In the genomic region with DNA sequence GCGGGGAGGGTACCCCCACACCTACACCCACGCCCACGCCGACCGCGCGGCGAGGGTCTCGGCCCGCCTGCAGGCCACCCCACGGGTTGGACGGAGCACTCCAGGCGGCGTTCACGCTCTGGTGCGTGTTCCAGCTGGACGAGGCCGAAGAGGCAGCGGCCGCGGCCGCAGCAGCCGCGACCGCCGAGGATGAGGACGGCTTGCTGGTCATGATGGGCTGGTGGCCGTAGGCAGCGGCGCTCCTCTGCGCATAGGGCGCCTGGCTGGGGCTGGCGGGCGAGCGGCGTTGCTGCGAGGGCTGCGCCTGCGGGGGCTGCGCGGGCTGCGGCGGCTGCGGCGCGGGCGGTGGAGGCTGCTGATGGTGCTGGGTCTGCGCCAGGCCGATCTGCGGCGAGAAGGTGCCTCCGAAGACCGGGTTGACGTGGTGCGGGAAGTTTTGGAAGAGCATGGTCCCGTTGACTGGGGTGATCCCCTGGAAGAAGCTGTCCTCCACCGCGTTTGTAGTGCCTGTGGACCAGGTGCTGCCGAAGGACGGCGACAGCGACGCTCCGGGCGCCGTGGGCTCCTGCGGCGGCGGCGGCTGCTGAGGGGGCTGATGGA, we compare ENCODE assay signal across 8 mouse cellular contexts. TPM values are rescaled to one million over a fixed set of nuclear protein-coding genes. Genes with fewer than 3 reads are reported as not detected.
A peak's percentile ranks its signal among the peaks of the same experiment; 100 is the strongest.
DNase-seq lines count a peak whose midpoint lies in the region; ATAC-seq and TF ChIP-seq lines count a peak whose summit lies in the region.

No protein-coding gene starts in this region.

- peak overlapping the region; percentile 67 for H3K4me3 ChIP-seq in intestine, postnatal 0 days (ENCODE audit: low read depth, low read length)
- peak overlapping the region; percentile 62 for H3K4me3 ChIP-seq in midbrain, embryonic 15.5 days

- peak overlapping the region; percentile 60 for H3K9ac ChIP-seq in intestine, postnatal 0 days (ENCODE audit: low read depth, low read length)
- peak overlapping the region; percentile 79 for H3K9ac ChIP-seq in midbrain, embryonic 15.5 days

- no peaks in the 10 kb centered on the region for H3K9me3 ChIP-seq in intestine, postnatal 0 days (ENCODE audit: control insufficient read depth)
- H3K9me3 ChIP-seq in midbrain, embryonic 15.5 days = no peaks in the 10 kb centered on the region

- H3K36me3 ChIP-seq in intestine, postnatal 0 days (ENCODE audit: control insufficient read depth, insufficient read depth) = no peaks in the 10 kb centered on the region
- no peaks in the 10 kb centered on the region for H3K36me3 ChIP-seq in midbrain, embryonic 15.5 days (replicated peaks)

- WGBS in intestine, postnatal 0 days = under 1% methylated on average over 70 of the region's 70 CpGs
- under 1% methylated on average over 67 of the region's 70 CpGs for WGBS in midbrain, embryonic 15.5 days

- peak; percentile 25; the same call in 1 of the 2 replicates for ATAC-seq in intestine, postnatal 0 days
- peak; percentile 64 for ATAC-seq in midbrain, embryonic 15.5 days (replicated peaks)

- peak overlapping the region; percentile 100 for H3K4me2 ChIP-seq in intestine, postnatal 0 days (replicated peaks; ENCODE audit: low read depth)
- H3K4me2 ChIP-seq in midbrain, embryonic 15.5 days = peak overlapping the region; percentile 87

- peak; percentile 37 to 61 for DNase-seq in left cerebral cortex, adult 18-20 months (ENCODE audit: low spot score in 2 of 2)
- DNase-seq in left cerebral cortex, adult 11 months (ENCODE audit: low spot score) = no peak
- peak; percentile 74 to 76 for DNase-seq in cerebellum, postnatal 36 days
- DNase-seq in gastrocnemius, postnatal 10 days = peak; percentile 71
- DNase-seq in liver = peak; percentile 37
- peak; percentile 27 to 76 for DNase-seq in spleen, postnatal 4 days (ENCODE audit: low spot score in 2 of 2)

- H3K27ac ChIP-seq in intestine, postnatal 0 days (ENCODE audit: low read depth, low read length) = peak overlapping the region; percentile 78; the same call in 1 of the 2 replicates
- H3K27ac ChIP-seq in midbrain, embryonic 15.5 days = peak overlapping the region; percentile 94

- H3K4me1 ChIP-seq in intestine, postnatal 0 days (replicated peaks; ENCODE audit: control insufficient read depth, insufficient read depth, low read length) = no peaks in the 10 kb centered on the region
- H3K4me1 ChIP-seq in midbrain, embryonic 15.5 days = peaks cover 45% of the 10 kb centered on the region

- TF ChIP-seq CTCF in intestine, postnatal 0 days (IDR thresholded peaks at IDR 0.05; ENCODE audit: low read depth) = no peak

- H3K27me3 ChIP-seq in intestine, postnatal 0 days (replicated peaks; ENCODE audit: control insufficient read depth, insufficient read depth, low read length) = 0 out of 2 replicates have a peak, but pooled peaks cover 8% of the 10 kb centered on the region
- H3K27me3 ChIP-seq in midbrain, embryonic 15.5 days (replicated peaks) = no peaks in the 10 kb centered on the region

RNA-seq across cellular contexts. Expression of gene March5, which starts 33.1 kb away (rescaled TPM):
- total RNA-seq in left cerebral cortex, adult 18-20 months (2021) = 10 to 100 TPM; 90.6 to 92.7 TPM
- total RNA-seq in gastrocnemius, postnatal 10 days (2021) = 10 to 100 TPM; 56.7 to 66.6 TPM
- 44.9 and 45.6 TPM in 2 replicates for polyA plus RNA-seq in intestine, postnatal 0 days (2015; fragmentation: Nextera tagmentation; extraction: Ambion mirVana)
- polyA plus RNA-seq in midbrain, embryonic 15.5 days (2015; fragmentation: Nextera tagmentation; extraction: Ambion mirVana) = 101 and 103 TPM in 2 replicates

RNA-seq across cellular contexts. Expression of gene Cpeb3, which starts 34.2 kb away (rescaled TPM):
- 10 to 100 TPM; 87.0 to 97.8 TPM for total RNA-seq in left cerebral cortex, adult 18-20 months (2021)
- total RNA-seq in gastrocnemius, postnatal 10 days (2021) = 10 to 100 TPM; 30.4 to 32.3 TPM
- polyA plus RNA-seq in intestine, postnatal 0 days (2015; fragmentation: Nextera tagmentation; extraction: Ambion mirVana) = 1.6 TPM in 2 replicates
- polyA plus RNA-seq in midbrain, embryonic 15.5 days (2015; fragmentation: Nextera tagmentation; extraction: Ambion mirVana) = 14.1 and 15.1 TPM in 2 replicates
